Mouse (Mus musculus): Measurements from ENCODE around the gene Stx3. TPM values are rescaled to one million over a fixed set of nuclear protein-coding genes. Genes with fewer than 3 reads are reported as not detected.

Gene Stx3
- total and polyA plus RNA-seq, 2 experiments from 2014 or later: 27.2 to 31.3 TPM

GRCm38 (mm10) chr19:11730278-11730677 is 88.9 kb downstream of the Stx3 start:
- DNase-seq: no peak
- no peak for ATAC-seq
- no peaks in the 10 kb centered on the region for H3K9me3 ChIP-seq (ENCODE audit: low read length)
- no peak overlapping the region for H3K4me3 ChIP-seq (ENCODE audit: low read depth, low read length)
- H3K27me3 ChIP-seq (ENCODE audit: insufficient read depth, low read length): no peaks in the 10 kb centered on the region
- 80% methylated on average over 1 of the region's 1 CpGs for WGBS
- no peak overlapping the region for H3K4me2 ChIP-seq (ENCODE audit: low read depth)
- no peak overlapping the region for H3K27ac ChIP-seq (ENCODE audit: low read depth, low read length)
- no peaks in the 10 kb centered on the region for H3K4me1 ChIP-seq (ENCODE audit: insufficient read depth)
- no peak for TF ChIP-seq CTCF (IDR thresholded peaks at IDR 0.05; ENCODE audit: low read depth)
- no peak overlapping the region for H3K9ac ChIP-seq
- no peaks in the 10 kb centered on the region for H3K36me3 ChIP-seq (ENCODE audit: insufficient read depth)

- Histone ChIP-seq H3K36me3 (ENCODE audit: insufficient read depth) (no peaks in the 10 kb centered on the region), H3K27me3 (ENCODE audit: insufficient read depth, low read length) (no peaks in the 10 kb centered on the region), H3K4me2 (ENCODE audit: low read depth) (no peak overlapping the region), H3K9me3 (ENCODE audit: low read length) (no peaks in the 10 kb centered on the region), H3K4me3 (ENCODE audit: low read depth, low read length) (no peak overlapping the region), H3K27ac (ENCODE audit: low read depth, low read length) (no peak overlapping the region), H3K9ac (no peak overlapping the region), H3K4me1 (ENCODE audit: insufficient read depth) (no peaks in the 10 kb centered on the region)
- no peak for TF ChIP-seq CTCF (IDR thresholded peaks at IDR 0.05; ENCODE audit: low read depth)
- DNase-seq: no peak
- no peak for ATAC-seq
- 92% methylated on average over 5 of the region's 5 CpGs for WGBS
Measured at GRCm38 (mm10) chr19:11727304-11727703, 91.9 kb downstream of the Stx3 start.

GRCm38 (mm10) chr19:11725915-11726314 is 93.3 kb downstream of the Stx3 start:
- H3K27ac ChIP-seq (ENCODE audit: low read depth, low read length): no peak overlapping the region
- H3K36me3 ChIP-seq (ENCODE audit: insufficient read depth): no peaks in the 10 kb centered on the region
- WGBS: 87% methylated on average over 2 of the region's 2 CpGs
- TF ChIP-seq CTCF (IDR thresholded peaks at IDR 0.05; ENCODE audit: low read depth): no peak
- no peaks in the 10 kb centered on the region for H3K27me3 ChIP-seq (ENCODE audit: insufficient read depth, low read length)
- H3K4me3 ChIP-seq (ENCODE audit: low read depth, low read length): no peak overlapping the region
- H3K9ac ChIP-seq: no peak overlapping the region
- no peak overlapping the region for H3K4me2 ChIP-seq (ENCODE audit: low read depth)
- no peaks in the 10 kb centered on the region for H3K9me3 ChIP-seq (ENCODE audit: low read length)
- H3K4me1 ChIP-seq (ENCODE audit: insufficient read depth): no peaks in the 10 kb centered on the region
- ATAC-seq: no peak
- no peak for DNase-seq

Other genes with a start within 250 kb of the Stx3 start
- gene Ms4a6d, start 214.6 kb downstream of the Stx3 start, total RNA-seq (2014; rRNA removed): 2.4 and 2.5 TPM in 2 replicates
- gene Ms4a6d, start 214.6 kb downstream of the Stx3 start, polyA plus RNA-seq (2015; fragmentation: Nextera tagmentation; extraction: Ambion mirVana): 2.8 TPM in 2 replicates
- gene Ms4a2, start 195.7 kb downstream of the Stx3 start, total RNA-seq (2014; rRNA removed): not detected in 2 replicates
- not detected in 2 replicates for gene Ms4a2, start 195.7 kb downstream of the Stx3 start, polyA plus RNA-seq (2015; fragmentation: Nextera tagmentation; extraction: Ambion mirVana)
- 0.23 TPM in 1 of 2 replicates, not detected in the other for gene Ms4a3, start 178.6 kb downstream of the Stx3 start, total RNA-seq (2014; rRNA removed)
- gene Ms4a3, start 178.6 kb downstream of the Stx3 start, polyA plus RNA-seq (2015; fragmentation: Nextera tagmentation; extraction: Ambion mirVana): not detected in 2 replicates
- gene Oosp2, start 158.8 kb downstream of the Stx3 start, total RNA-seq (2014; rRNA removed): not detected in 2 replicates
- 0.60 TPM in 1 of 2 replicates, not detected in the other for gene Oosp2, start 158.8 kb downstream of the Stx3 start, polyA plus RNA-seq (2015; fragmentation: Nextera tagmentation; extraction: Ambion mirVana)
- gene Oosp1, start 128.3 kb downstream of the Stx3 start, total RNA-seq (2014; rRNA removed): not detected in 2 replicates
- not detected in 2 replicates for gene Oosp1, start 128.3 kb downstream of the Stx3 start, polyA plus RNA-seq (2015; fragmentation: Nextera tagmentation; extraction: Ambion mirVana)
- not detected in 2 replicates for gene Oosp3, start 122.3 kb downstream of the Stx3 start, total RNA-seq (2014; rRNA removed)
- not detected in 2 replicates for gene Oosp3, start 122.3 kb downstream of the Stx3 start, polyA plus RNA-seq (2015; fragmentation: Nextera tagmentation; extraction: Ambion mirVana)
- gene Gif, start 71.8 kb downstream of the Stx3 start, total RNA-seq (2014; rRNA removed): not detected in 2 replicates
- gene Gif, start 71.8 kb downstream of the Stx3 start, polyA plus RNA-seq (2015; fragmentation: Nextera tagmentation; extraction: Ambion mirVana): not detected in 2 replicates
- 27.2 and 30.8 TPM in 2 replicates for gene Mrpl16, start 49.0 kb downstream of the Stx3 start, total RNA-seq (2014; rRNA removed)
- gene Mrpl16, start 49.0 kb downstream of the Stx3 start, polyA plus RNA-seq (2015; fragmentation: Nextera tagmentation; extraction: Ambion mirVana): 46.9 and 52.6 TPM in 2 replicates
- not detected in 2 replicates for gene Olfr1417, start 19.8 kb upstream of the Stx3 start, total RNA-seq (2014; rRNA removed)
- gene Olfr1417, start 19.8 kb upstream of the Stx3 start, polyA plus RNA-seq (2015; fragmentation: Nextera tagmentation; extraction: Ambion mirVana): 0.10 TPM in 1 of 2 replicates, not detected in the other
- gene Olfr1418, start 41.7 kb upstream of the Stx3 start, total RNA-seq (2014; rRNA removed): not detected in 2 replicates
- gene Olfr1418, start 41.7 kb upstream of the Stx3 start, polyA plus RNA-seq (2015; fragmentation: Nextera tagmentation; extraction: Ambion mirVana): not detected in 2 replicates
- gene Olfr1419, start 55.7 kb upstream of the Stx3 start, total RNA-seq (2014; rRNA removed): not detected in 2 replicates
- not detected in 2 replicates for gene Olfr1419, start 55.7 kb upstream of the Stx3 start, polyA plus RNA-seq (2015; fragmentation: Nextera tagmentation; extraction: Ambion mirVana)
- gene Olfr1420, start 67.2 kb upstream of the Stx3 start, total RNA-seq (2014; rRNA removed): not detected in 2 replicates
- gene Olfr1420, start 67.2 kb upstream of the Stx3 start, polyA plus RNA-seq (2015; fragmentation: Nextera tagmentation; extraction: Ambion mirVana): not detected in 2 replicates
- gene Patl1, start 93.0 kb upstream of the Stx3 start, total RNA-seq (2014; rRNA removed): 7.2 and 12.1 TPM in 2 replicates
- 7.7 and 11.8 TPM in 2 replicates for gene Patl1, start 93.0 kb upstream of the Stx3 start, polyA plus RNA-seq (2015; fragmentation: Nextera tagmentation; extraction: Ambion mirVana)
- gene Osbp, start 146.5 kb upstream of the Stx3 start, total RNA-seq (2014; rRNA removed): 27.3 and 30.3 TPM in 2 replicates
- 2.3 and 3.1 TPM in 2 replicates for gene Osbp, start 146.5 kb upstream of the Stx3 start, polyA plus RNA-seq (2015; fragmentation: Nextera tagmentation; extraction: Ambion mirVana)
- not detected in 2 replicates for gene Olfr1423, start 221.9 kb upstream of the Stx3 start, total RNA-seq (2014; rRNA removed)
- gene Olfr1423, start 221.9 kb upstream of the Stx3 start, polyA plus RNA-seq (2015; fragmentation: Nextera tagmentation; extraction: Ambion mirVana): not detected in 2 replicates
- gene Olfr1424, start 243.3 kb upstream of the Stx3 start, total RNA-seq (2014; rRNA removed): not detected in 2 replicates
- gene Olfr1424, start 243.3 kb upstream of the Stx3 start, polyA plus RNA-seq (2015; fragmentation: Nextera tagmentation; extraction: Ambion mirVana): not detected in 2 replicates